Mouse (Mus musculus) cerebellum, adult 2 months (tissue): ENCODE data around the gene Itgb5. TPM values are rescaled to one million over a fixed set of nuclear protein-coding genes. Genes with fewer than 3 reads are reported as not detected.

ENCODE experiments used
- DNase-seq, 2 experiments: peaks; one replicate each; pipeline ENCODE4 v3.0.0; 2021
- H3K27ac ChIP-seq: fragments of 200-500 bp; 2 replicates; pipeline ENCODE4 v1.5.1; 2012; ENCODE audit warnings: low read length, control low read depth, inconsistent platforms; ENCODE audit not compliant: insufficient read depth
- H3K27me3 ChIP-seq: fragments of 200-500 bp; 2 replicates; pipeline ENCODE4 v1.6.1; 2012; ENCODE audit warnings: inconsistent platforms, mild to moderate bottlenecking, low read length, moderate library complexity; ENCODE audit not compliant: control insufficient read depth, insufficient read depth
- H3K4me1 ChIP-seq: fragments of 200-500 bp; 2 replicates; pipeline ENCODE4 v1.6.1; 2011; ENCODE audit warnings: low read length; ENCODE audit not compliant: control insufficient read depth, insufficient read depth
- H3K4me3 ChIP-seq: fragments of 200-500 bp; replicated peaks from 2 replicates; pipeline ENCODE3; 2011; ENCODE audit warnings: mild to moderate bottlenecking, low read depth, low read length, control low read depth; ENCODE audit not compliant: insufficient read depth
- CTCF ChIP-seq: fragments of 200-500 bp; IDR thresholded peaks from 2 replicates; pipeline ENCODE4 v1.5.1; 2011; ENCODE audit warnings: low read depth, mild to moderate bottlenecking, control low read depth, low read length, moderate library complexity, borderline replicate concordance; ENCODE audit not compliant: insufficient read depth
- POLR2A ChIP-seq: fragments of 200-500 bp; IDR thresholded peaks from 2 replicates; pipeline ENCODE4 v1.6.1; 2011; ENCODE audit warnings: low read length, control low read depth, borderline replicate concordance; ENCODE audit not compliant: insufficient read depth
- WGBS: fragments of 180-500 bp; shearing (Covaris S2); methylation state at CpG from one replicate; pipeline ENCODE4 v1.1.7; 2018; 5-methylcytosine and 5-hydroxymethylcytosine counted together
- polyA plus RNA-seq: library from polyadenylated mRNA; depleted of rRNA; stranded (reverse); fragments of >200 nt; gene quantifications from 2 replicates; pipeline ENCODE4 v1.2.3, GENCODE M21; 2012

Itgb5 gene
- polyA plus RNA-seq, 1 experiment: 59.0 TPM

GRCm38 (mm10) chr16:33923758-33924157 is 94.3 kb downstream of the Itgb5 start:
- Histone ChIP-seq H3K4me3 (no peak overlapping the region), H3K27ac (no peak overlapping the region), H3K27me3 (no peaks in the 10 kb centered on the region), H3K4me1 (peaks cover 14% of the 10 kb centered on the region)
- DNase-seq: no peak
- 93% methylated on average over 8 of the region's 8 CpGs for WGBS
- TF ChIP-seq CTCF: no peak
- no peak for TF ChIP-seq POLR2A

- no peak for DNase-seq
- TF ChIP-seq POLR2A (no peak), CTCF (no peak)
- H3K27ac ChIP-seq: no peak overlapping the region
- no peaks in the 10 kb centered on the region for H3K27me3 ChIP-seq
- H3K4me3 ChIP-seq: no peak overlapping the region
- WGBS: 57% methylated on average over 6 of the region's 6 CpGs
- H3K4me1 ChIP-seq: peaks cover 13% of the 10 kb centered on the region
Measured at GRCm38 (mm10) chr16:33927263-33927824, 97.9 kb downstream of the Itgb5 start.

GRCm38 (mm10) chr16:33928788-33929462 is 99.5 kb downstream of the Itgb5 start:
- no peak for TF ChIP-seq POLR2A
- H3K27ac ChIP-seq: no peak overlapping the region
- no peak overlapping the region for H3K4me3 ChIP-seq
- H3K27me3 ChIP-seq: no peaks in the 10 kb centered on the region
- 65% methylated on average over 9 of the region's 9 CpGs for WGBS
- peaks cover 13% of the 10 kb centered on the region for H3K4me1 ChIP-seq
- DNase-seq: no peak

- TF ChIP-seq POLR2A (no peak), CTCF (no peak)
- H3K27ac ChIP-seq: no peak overlapping the region
- 58% methylated on average over 6 of the region's 6 CpGs for WGBS
- H3K4me1 ChIP-seq: peaks cover 13% of the 10 kb centered on the region
- no peaks in the 10 kb centered on the region for H3K27me3 ChIP-seq
- H3K4me3 ChIP-seq: no peak overlapping the region
- DNase-seq: no peak
Measured at GRCm38 (mm10) chr16:33930785-33931184, 101.3 kb downstream of the Itgb5 start.

DNA sequence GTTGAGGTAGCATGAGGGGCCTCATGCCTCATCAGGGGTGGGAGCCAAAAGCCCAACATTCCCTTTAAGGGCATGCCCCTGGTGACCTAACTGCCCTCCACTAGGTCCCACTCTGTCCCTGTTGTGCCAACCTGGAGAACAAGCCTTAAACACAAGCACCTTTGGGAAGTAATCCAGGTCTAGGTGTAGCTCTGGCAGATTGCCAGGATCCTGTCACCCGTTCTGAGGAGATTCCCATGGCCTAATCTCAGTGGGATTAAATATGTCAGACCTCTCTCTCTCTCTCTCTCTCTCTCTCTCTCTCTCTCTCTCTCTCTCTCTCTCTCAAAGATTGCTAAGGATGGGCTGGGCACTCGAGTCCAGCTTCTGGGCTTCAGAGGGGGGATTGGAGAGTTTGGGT is 102.2 kb downstream of the Itgb5 start:
- Histone ChIP-seq H3K4me1 (peaks cover 13% of the 10 kb centered on the region), H3K4me3 (no peak overlapping the region), H3K27me3 (no peaks in the 10 kb centered on the region), H3K27ac (no peak overlapping the region)
- no peak for DNase-seq
- WGBS: 26% methylated on average over 2 of the region's 2 CpGs
- TF ChIP-seq CTCF: no peak
- TF ChIP-seq POLR2A: no peak

DNA sequence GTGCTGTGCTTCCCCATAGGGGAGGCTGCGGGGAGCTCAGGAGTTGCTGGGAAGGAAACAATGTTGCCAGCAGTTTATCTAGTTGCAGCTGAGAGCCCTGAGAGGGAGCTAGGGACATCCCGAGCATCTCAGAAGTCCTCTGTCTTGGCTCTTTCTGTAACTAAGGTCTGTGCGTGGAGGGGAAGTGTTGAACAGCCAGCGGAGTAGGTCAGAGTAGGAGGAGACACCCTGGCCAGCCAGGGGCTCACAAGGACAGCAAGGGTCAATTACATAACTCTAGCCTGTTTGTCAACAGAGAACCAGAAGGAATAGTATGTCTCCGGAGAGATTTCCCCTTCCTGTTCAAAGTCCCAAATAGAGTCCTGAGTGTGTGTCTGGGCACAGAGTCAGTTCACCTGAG is 102.7 kb downstream of the Itgb5 start:
- 45% methylated on average over 5 of the region's 5 CpGs for WGBS
- H3K4me1 ChIP-seq: peaks cover 13% of the 10 kb centered on the region
- H3K27me3 ChIP-seq: no peaks in the 10 kb centered on the region
- no peak for DNase-seq
- no peak overlapping the region for H3K27ac ChIP-seq
- H3K4me3 ChIP-seq: no peak overlapping the region
- TF ChIP-seq POLR2A (no peak), CTCF (no peak)

- Histone ChIP-seq H3K27me3 (no peaks in the 10 kb centered on the region), H3K4me3 (no peak overlapping the region), H3K27ac (no peak overlapping the region), H3K4me1 (peaks cover 24% of the 10 kb centered on the region)
- TF ChIP-seq CTCF: no peak
- WGBS: 85% methylated on average over 11 of the region's 11 CpGs
- no peak for DNase-seq
Measured at GRCm38 (mm10) chr16:33933411-33933810, 103.9 kb downstream of the Itgb5 start.

- no peak overlapping the region for H3K27ac ChIP-seq
- H3K4me1 ChIP-seq: peaks cover 33% of the 10 kb centered on the region
- WGBS: 66% methylated on average over 5 of the region's 5 CpGs
- no peaks in the 10 kb centered on the region for H3K27me3 ChIP-seq
- TF ChIP-seq CTCF (no peak), POLR2A (no peak)
- H3K4me3 ChIP-seq: no peak overlapping the region
- DNase-seq: no peak
Measured at GRCm38 (mm10) chr16:33934701-33935406, 105.4 kb downstream of the Itgb5 start.
